Mouse (Mus musculus): ENCODE data around the gene Gm45808. TPM values are rescaled to one million over a fixed set of nuclear protein-coding genes. Genes with fewer than 3 reads are reported as not detected.

Gene Gm45808
- polyA plus RNA-seq, 1 experiment from 2014 or later: not detected

- H3K9me3 ChIP-seq (ENCODE audit: control insufficient read depth, low read length): no peaks in the 10 kb centered on the region
- H3K9ac ChIP-seq (ENCODE audit: low read length): no peak overlapping the region
- no peaks in the 10 kb centered on the region for H3K27me3 ChIP-seq (ENCODE audit: control insufficient read depth, insufficient read depth, low read length)
- H3K4me3 ChIP-seq (ENCODE audit: low read depth, low read length): no peak overlapping the region
- ATAC-seq (ENCODE audit: insufficient number of reproducible peaks, low FRiP score, low TSS enrichment, low read depth): no peak
- H3K4me1 ChIP-seq (ENCODE audit: control insufficient read depth, insufficient read depth, low read length): no peaks in the 10 kb centered on the region
- 95% methylated on average over 6 of the region's 6 CpGs for WGBS
- H3K4me2 ChIP-seq (ENCODE audit: low read depth, severe bottlenecking): no peak overlapping the region
- H3K36me3 ChIP-seq (ENCODE audit: control insufficient read depth, insufficient read depth, low read length): peaks cover 22% of the 10 kb centered on the region
- DNase-seq (ENCODE audit: low spot score): no peak
- no peak overlapping the region for H3K27ac ChIP-seq (replicated peaks; ENCODE audit: low read depth, low read length)
Measured at GRCm38 (mm10) chr7:45498427-45498826, 11.8 kb upstream of the Gm45808 start.

GRCm38 (mm10) chr7:45494548-45494947 lies 7.9 kb upstream of the Gm45808 start:
- Histone ChIP-seq H3K4me2 (ENCODE audit: low read depth, severe bottlenecking) (no peak overlapping the region), H3K36me3 (ENCODE audit: control insufficient read depth, insufficient read depth, low read length) (peaks cover 19% of the 10 kb centered on the region), H3K27me3 (ENCODE audit: control insufficient read depth, insufficient read depth, low read length) (no peaks in the 10 kb centered on the region), H3K27ac (replicated peaks; ENCODE audit: low read depth, low read length) (no peak overlapping the region), H3K9me3 (ENCODE audit: control insufficient read depth, low read length) (no peaks in the 10 kb centered on the region), H3K4me1 (ENCODE audit: control insufficient read depth, insufficient read depth, low read length) (peaks cover 5% of the 10 kb centered on the region; the same call in 1 of the 2 replicates), H3K4me3 (ENCODE audit: low read depth, low read length) (no peak overlapping the region), H3K9ac (ENCODE audit: low read length) (no peak overlapping the region)
- 88% methylated on average over 9 of the region's 9 CpGs for WGBS
- DNase-seq (ENCODE audit: low spot score) (no peak), ATAC-seq (ENCODE audit: insufficient number of reproducible peaks, low FRiP score, low TSS enrichment, low read depth) (no peak)

GRCm38 (mm10) chr7:45492951-45493350 lies 6.3 kb upstream of the Gm45808 start:
- no peak for ATAC-seq (ENCODE audit: insufficient number of reproducible peaks, low FRiP score, low TSS enrichment, low read depth)
- H3K4me1 ChIP-seq (ENCODE audit: control insufficient read depth, insufficient read depth, low read length): peaks cover 10% of the 10 kb centered on the region; the same call in 1 of the 2 replicates
- H3K27me3 ChIP-seq (ENCODE audit: control insufficient read depth, insufficient read depth, low read length): no peaks in the 10 kb centered on the region
- H3K9ac ChIP-seq (ENCODE audit: low read length): no peak overlapping the region
- no peaks in the 10 kb centered on the region for H3K9me3 ChIP-seq (ENCODE audit: control insufficient read depth, low read length)
- H3K4me2 ChIP-seq (ENCODE audit: low read depth, severe bottlenecking): no peak overlapping the region
- 93% methylated on average over 5 of the region's 5 CpGs for WGBS
- peaks cover 17% of the 10 kb centered on the region for H3K36me3 ChIP-seq (ENCODE audit: control insufficient read depth, insufficient read depth, low read length)
- no peak overlapping the region for H3K27ac ChIP-seq (replicated peaks; ENCODE audit: low read depth, low read length)
- no peak overlapping the region for H3K4me3 ChIP-seq (ENCODE audit: low read depth, low read length)
- no peak for DNase-seq (ENCODE audit: low spot score)

GRCm38 (mm10) chr7:45492225-45492844 lies 5.7 kb upstream of the Gm45808 start:
- Histone ChIP-seq H3K4me1 (ENCODE audit: control insufficient read depth, insufficient read depth, low read length) (peaks cover 11% of the 10 kb centered on the region; the same call in 1 of the 2 replicates), H3K27ac (replicated peaks; ENCODE audit: low read depth, low read length) (no peak overlapping the region), H3K4me3 (ENCODE audit: low read depth, low read length) (no peak overlapping the region), H3K9ac (ENCODE audit: low read length) (no peak overlapping the region), H3K9me3 (ENCODE audit: control insufficient read depth, low read length) (no peaks in the 10 kb centered on the region), H3K4me2 (ENCODE audit: low read depth, severe bottlenecking) (no peak overlapping the region), H3K36me3 (ENCODE audit: control insufficient read depth, insufficient read depth, low read length) (peaks cover 17% of the 10 kb centered on the region), H3K27me3 (ENCODE audit: control insufficient read depth, insufficient read depth, low read length) (no peaks in the 10 kb centered on the region)
- ATAC-seq (ENCODE audit: insufficient number of reproducible peaks, low FRiP score, low TSS enrichment, low read depth) (no peak), DNase-seq (ENCODE audit: low spot score) (no peak)
- 95% methylated on average over 8 of the region's 8 CpGs for WGBS

GRCm38 (mm10) chr7:45491264-45491663 lies 4.7 kb upstream of the Gm45808 start:
- Histone ChIP-seq H3K4me1 (ENCODE audit: control insufficient read depth, insufficient read depth, low read length) (peaks cover 11% of the 10 kb centered on the region; the same call in 1 of the 2 replicates), H3K36me3 (ENCODE audit: control insufficient read depth, insufficient read depth, low read length) (peaks cover 17% of the 10 kb centered on the region), H3K9me3 (ENCODE audit: control insufficient read depth, low read length) (no peaks in the 10 kb centered on the region), H3K27me3 (ENCODE audit: control insufficient read depth, insufficient read depth, low read length) (no peaks in the 10 kb centered on the region), H3K4me3 (ENCODE audit: low read depth, low read length) (no peak overlapping the region), H3K27ac (replicated peaks; ENCODE audit: low read depth, low read length) (no peak overlapping the region), H3K4me2 (ENCODE audit: low read depth, severe bottlenecking) (no peak overlapping the region), H3K9ac (ENCODE audit: low read length) (no peak overlapping the region)
- 25% methylated on average over 3 of the region's 3 CpGs for WGBS
- DNase-seq (ENCODE audit: low spot score) (no peak), ATAC-seq (ENCODE audit: insufficient number of reproducible peaks, low FRiP score, low TSS enrichment, low read depth) (no peak)

- 0 out of 2 replicates have a peak, but pooled peaks have one; percentile 13 for ATAC-seq (ENCODE audit: insufficient number of reproducible peaks, low FRiP score, low TSS enrichment, low read depth)
- H3K4me3 ChIP-seq (ENCODE audit: low read depth, low read length): no peak overlapping the region
- DNase-seq (ENCODE audit: low spot score): peak; percentile 49
- peaks cover 14% of the 10 kb centered on the region for H3K36me3 ChIP-seq (ENCODE audit: control insufficient read depth, insufficient read depth, low read length)
- 21% methylated on average over 9 of the region's 9 CpGs for WGBS
- H3K9ac ChIP-seq (ENCODE audit: low read length): no peak overlapping the region
- H3K4me2 ChIP-seq (ENCODE audit: low read depth, severe bottlenecking): peak overlapping the region; percentile 24; the same call in 1 of the 2 replicates
- no peaks in the 10 kb centered on the region for H3K9me3 ChIP-seq (ENCODE audit: control insufficient read depth, low read length)
- peaks cover 11% of the 10 kb centered on the region; the same call in 1 of the 2 replicates for H3K4me1 ChIP-seq (ENCODE audit: control insufficient read depth, insufficient read depth, low read length)
- no peaks in the 10 kb centered on the region for H3K27me3 ChIP-seq (ENCODE audit: control insufficient read depth, insufficient read depth, low read length)
- H3K27ac ChIP-seq (replicated peaks; ENCODE audit: low read depth, low read length): no peak overlapping the region
Measured at GRCm38 (mm10) chr7:45490822-45491221, 4.2 kb upstream of the Gm45808 start.

GRCm38 (mm10) chr7:45489578-45489977 lies 3.0 kb upstream of the Gm45808 start:
- 71% methylated on average over 7 of the region's 7 CpGs for WGBS
- ATAC-seq (ENCODE audit: insufficient number of reproducible peaks, low FRiP score, low TSS enrichment, low read depth) (no peak), DNase-seq (ENCODE audit: low spot score) (no peak)
- no peaks in the 10 kb centered on the region for H3K27me3 ChIP-seq (ENCODE audit: control insufficient read depth, insufficient read depth, low read length)
- H3K4me2 ChIP-seq (ENCODE audit: low read depth, severe bottlenecking): no peak overlapping the region
- peaks cover 11% of the 10 kb centered on the region; the same call in 1 of the 2 replicates for H3K4me1 ChIP-seq (ENCODE audit: control insufficient read depth, insufficient read depth, low read length)
- H3K27ac ChIP-seq (replicated peaks; ENCODE audit: low read depth, low read length): no peak overlapping the region
- H3K9ac ChIP-seq (ENCODE audit: low read length): no peak overlapping the region
- no peak overlapping the region for H3K4me3 ChIP-seq (ENCODE audit: low read depth, low read length)
- H3K36me3 ChIP-seq (ENCODE audit: control insufficient read depth, insufficient read depth, low read length): peaks cover 11% of the 10 kb centered on the region
- no peaks in the 10 kb centered on the region for H3K9me3 ChIP-seq (ENCODE audit: control insufficient read depth, low read length)

- DNase-seq (ENCODE audit: low spot score): peak; percentile 72
- peak; percentile 48 for ATAC-seq (ENCODE audit: insufficient number of reproducible peaks, low FRiP score, low TSS enrichment, low read depth)
- Histone ChIP-seq H3K4me2 (ENCODE audit: low read depth, severe bottlenecking) (peak within 1 kb of the TSS; percentile 57), H3K36me3 (ENCODE audit: control insufficient read depth, insufficient read depth, low read length) (peaks cover 1% of the 10 kb centered on the region; the same call in 1 of the 2 replicates), H3K4me1 (ENCODE audit: control insufficient read depth, insufficient read depth, low read length) (peaks cover 11% of the 10 kb centered on the region; the same call in 1 of the 2 replicates), H3K27me3 (ENCODE audit: control insufficient read depth, insufficient read depth, low read length) (no peaks in the 10 kb centered on the region), H3K4me3 (ENCODE audit: low read depth, low read length) (peak within 1 kb of the TSS; percentile 41), H3K9me3 (ENCODE audit: control insufficient read depth, low read length) (no peaks in the 10 kb centered on the region), H3K27ac (replicated peaks; ENCODE audit: low read depth, low read length) (peak within 1 kb of the TSS; percentile 73; the same call in 1 of the 2 replicates), H3K9ac (ENCODE audit: low read length) (peak within 1 kb of the TSS; percentile 70)
- 8% methylated on average over 36 of the region's 38 CpGs for WGBS
Measured at GRCm38 (mm10) chr7:45488293-45489204, 1.9 kb upstream of the Gm45808 start, which contains the start of gene Dhdh. Dhdh (minus strand) TSS chr7:45488805.
